Mouse (Mus musculus) MEL (cell line): ENCODE data around the gene Cd300ld5. TPM values are rescaled to one million over a fixed set of nuclear protein-coding genes. Genes with fewer than 3 reads are reported as not detected.

ENCODE experiments used
- DNase-seq: peaks from one replicate; pipeline ENCODE4 v3.0.0; 2011; ENCODE audit warnings: low read depth, low spot score
- H3K27ac ChIP-seq: 2 replicates; pipeline ENCODE4 v1.5.1; 2012; ENCODE audit warnings: low read depth, mild to moderate bottlenecking, control low read depth, low read length, moderate library complexity; ENCODE audit not compliant: control insufficient read depth
- H3K27me3 ChIP-seq, 2 experiments: fragments of 150-350 bp in 1 of 2; sonication (generic) in 1 of 2; 2 replicates each; pipeline ENCODE4 v1.6.1; 2012; ENCODE audit warnings: low read length in 2 of 2, mild to moderate bottlenecking in 2 of 2, improper control_type of control experiment in 1 of 2, moderate library complexity in 1 of 2; ENCODE audit not compliant: insufficient read depth in 2 of 2, control insufficient read depth in 1 of 2
- H3K36me3 ChIP-seq, 2 experiments: 2 replicates each; pipeline ENCODE4 v1.6.1; 2012 to 2014; ENCODE audit warnings: low read length in 2 of 2, improper control_type of control experiment in 1 of 2, inconsistent platforms in 1 of 2, mild to moderate bottlenecking in 1 of 2; ENCODE audit not compliant: insufficient read depth in 2 of 2, control insufficient read depth in 1 of 2
- H3K4me1 ChIP-seq, 2 experiments: fragments of 150-350 bp in 1 of 2; sonication (generic) in 1 of 2; 2 replicates each; pipeline ENCODE4 v1.6.1; 2012; ENCODE audit warnings: low read length in 2 of 2, improper control_type of control experiment in 1 of 2, mild to moderate bottlenecking in 1 of 2; ENCODE audit not compliant: insufficient read depth in 2 of 2, control insufficient read depth in 1 of 2
- H3K4me3 ChIP-seq, 2 experiments: fragments of 150-350 bp in 1 of 2; sonication (generic) in 1 of 2; 2 replicates each; pipeline ENCODE4 v1.5.1; 2012; ENCODE audit warnings: low read depth in 2 of 2, low read length in 2 of 2, mild to moderate bottlenecking in 2 of 2, moderate library complexity in 2 of 2, control low read depth in 1 of 2, improper control_type of control experiment in 1 of 2; ENCODE audit not compliant: control insufficient read depth in 1 of 2, insufficient read depth in 1 of 2
- H3K79me2 ChIP-seq: 2 replicates; pipeline ENCODE4 v1.6.1; 2012; ENCODE audit warnings: mild to moderate bottlenecking, low read length, moderate library complexity; ENCODE audit not compliant: control insufficient read depth, poor library complexity, insufficient read depth
- H3K9ac ChIP-seq: 2 replicates; pipeline ENCODE4 v1.6.1; 2012; ENCODE audit warnings: low read depth, mild to moderate bottlenecking, control low read depth, low read length, moderate library complexity; ENCODE audit not compliant: control insufficient read depth, poor library complexity, severe bottlenecking
- H3K9me3 ChIP-seq: fragments of 150-350 bp; sonication (generic); replicated peaks from 2 replicates; pipeline ENCODE4 v1.6.1; 2012; ENCODE audit warnings: mild to moderate bottlenecking, low read length, improper control_type of control experiment, moderate library complexity; ENCODE audit not compliant: insufficient read depth
- BHLHE40 ChIP-seq: IDR thresholded peaks from 2 replicates; pipeline ENCODE4 v1.6.1; 2012; ENCODE audit warnings: low read depth, mild to moderate bottlenecking, inconsistent platforms, low read length, improper control_type of control experiment, borderline replicate concordance
- E2F4 ChIP-seq: IDR thresholded peaks from 2 replicates; pipeline ENCODE4 v1.6.1; 2011; ENCODE audit warnings: low read depth, low read length, improper control_type of control experiment, borderline replicate concordance
- EP300 ChIP-seq, 2 experiments: IDR thresholded peaks; 2 replicates each; pipeline ENCODE4 v1.6.1; 2011; ENCODE audit warnings: improper control_type of control experiment in 2 of 2, low read length in 2 of 2, low read depth in 1 of 2, mild to moderate bottlenecking in 1 of 2
- ETS1 ChIP-seq: IDR thresholded peaks from 2 replicates; pipeline ENCODE4 v1.6.1; 2012; ENCODE audit warnings: low read depth, mild to moderate bottlenecking, inconsistent platforms, low read length, improper control_type of control experiment, moderate library complexity
- GABPA ChIP-seq: IDR thresholded peaks from 2 replicates; pipeline ENCODE4 v1.6.1; 2012; ENCODE audit warnings: low read depth, mild to moderate bottlenecking, inconsistent platforms, low read length, improper control_type of control experiment, moderate library complexity
- HCFC1 ChIP-seq: IDR thresholded peaks from 2 replicates; pipeline ENCODE4 v1.6.1; 2012; ENCODE audit warnings: low read depth, mild to moderate bottlenecking, inconsistent platforms, low read length, improper control_type of control experiment, moderate library complexity
- JUND ChIP-seq: IDR thresholded peaks from 2 replicates; pipeline ENCODE4 v1.6.1; 2011; ENCODE audit warnings: low read depth, mild to moderate bottlenecking, improper control_type of control experiment, low read length
- KAT2A ChIP-seq: conservative IDR thresholded peaks from 2 replicates; pipeline ENCODE4 v1.6.1; 2012; ENCODE audit warnings: low read depth, low read length, improper control_type of control experiment, inconsistent platforms
- MAX ChIP-seq: IDR thresholded peaks from 2 replicates; pipeline ENCODE4 v1.6.1; 2011; ENCODE audit warnings: low read length, improper control_type of control experiment
- MAZ ChIP-seq: IDR thresholded peaks from 2 replicates; pipeline ENCODE4 v1.6.1; 2012; ENCODE audit warnings: low read depth, mild to moderate bottlenecking, inconsistent platforms, low read length, improper control_type of control experiment
- MEF2A ChIP-seq: IDR thresholded peaks from 2 replicates; pipeline ENCODE4 v1.6.1; 2014; ENCODE audit warnings: low read depth, mild to moderate bottlenecking, inconsistent platforms, low read length, improper control_type of control experiment; ENCODE audit not compliant: poor library complexity, insufficient replicate concordance, severe bottlenecking; ENCODE audit errors: extremely low read depth
- MYB ChIP-seq: IDR thresholded peaks from 2 replicates; pipeline ENCODE4 v1.6.1; 2011; ENCODE audit warnings: mild to moderate bottlenecking, low read depth, low read length, improper control_type of control experiment
- MYC ChIP-seq: IDR thresholded peaks from 2 replicates; pipeline ENCODE4 v1.6.1; 2011; ENCODE audit warnings: low read depth, mild to moderate bottlenecking, low read length, improper control_type of control experiment, moderate library complexity
- NRF1 ChIP-seq: IDR thresholded peaks from 2 replicates; pipeline ENCODE4 v1.6.1; 2014; ENCODE audit warnings: low read depth, mild to moderate bottlenecking, inconsistent platforms, low read length, improper control_type of control experiment, moderate library complexity; ENCODE audit not compliant: poor library complexity, insufficient read depth, severe bottlenecking
- RAD21 ChIP-seq: IDR thresholded peaks from 2 replicates; pipeline ENCODE4 v1.6.1; 2011; ENCODE audit warnings: mild to moderate bottlenecking, low read depth, low read length, improper control_type of control experiment
- RCOR1 ChIP-seq: IDR thresholded peaks from 2 replicates; pipeline ENCODE4 v1.6.1; 2012; ENCODE audit warnings: low read depth, mild to moderate bottlenecking, inconsistent platforms, low read length, improper control_type of control experiment
- SIN3A ChIP-seq: IDR thresholded peaks from 2 replicates; pipeline ENCODE4 v1.6.1; 2012; ENCODE audit warnings: low read length, improper control_type of control experiment, inconsistent platforms
- SMC3 ChIP-seq: IDR thresholded peaks from 2 replicates; pipeline ENCODE4 v1.6.1; 2011; ENCODE audit warnings: low read depth, low read length, improper control_type of control experiment
- TBP ChIP-seq: IDR thresholded peaks from 2 replicates; pipeline ENCODE4 v1.8.0; 2011; ENCODE audit warnings: low read depth, low read length, improper control_type of control experiment
- USF1 ChIP-seq: IDR thresholded peaks from 2 replicates; pipeline ENCODE4 v1.6.1; 2014; ENCODE audit warnings: low read depth, mild to moderate bottlenecking, inconsistent platforms, low read length, improper control_type of control experiment, moderate library complexity
- ZC3H11A ChIP-seq: IDR thresholded peaks from 2 replicates; pipeline ENCODE4 v1.6.1; 2012; ENCODE audit warnings: low read depth, mild to moderate bottlenecking, inconsistent platforms, low read length, improper control_type of control experiment
- ZNF384 ChIP-seq: IDR thresholded peaks from 2 replicates; pipeline ENCODE4 v1.6.1; 2012; ENCODE audit warnings: low read depth, mild to moderate bottlenecking, inconsistent platforms, low read length, improper control_type of control experiment
- polyA plus RNA-seq, 2 experiments: library from polyadenylated mRNA; stranded (reverse) in 1 of 2; unstranded in 1 of 2; fragments of >175 nt in 1 of 2; fragments of >200 nt in 1 of 2; gene quantifications; 2 replicates each; pipeline versions ENCODE4 v1.2.1 to v1.2.4; 2012; ENCODE audit warnings: low replicate concordance in 2 of 2, low read depth in 1 of 2; ENCODE audit not compliant: insufficient read length in 2 of 2, insufficient read depth in 1 of 2, missing spikeins in 1 of 2
- total RNA-seq: library from RNA; depleted of rRNA; stranded (reverse); fragments of 300-350 nt; gene quantifications from 2 replicates; pipeline ENCODE4 v1.2.3, GENCODE M21; 2012

Gene Cd300ld5
- total and polyA plus RNA-seq, 3 experiments, result not detected

- no peaks in the 10 kb centered on the region for H3K9me3 ChIP-seq
- H3K36me3 ChIP-seq, result no peaks in the 10 kb centered on the region
- H3K9ac ChIP-seq, result no peak within 1 kb of the TSS
- H3K4me1 ChIP-seq, result no peaks in the 10 kb centered on the region
- TF ChIP-seq KAT2A (no peak), SMC3 (no peak), GABPA (no peak), MAX (no peak), RAD21 (no peak), RCOR1 (no peak), USF1 (no peak), ETS1 (no peak), EP300 (IDR thresholded peaks at IDR 0.05; ENCODE audit: low read depth in 1 of 2, low read length in 2 of 2) (no peak), SIN3A (no peak)
- H3K27ac ChIP-seq, result no peak within 1 kb of the TSS
- peaks cover 0 to 8% of the 10 kb centered on the region in 2 experiments; a peak in 2 of 4 replicates for H3K27me3 ChIP-seq
- no peaks in the 10 kb centered on the region for H3K79me2 ChIP-seq
- no peak within 1 kb of the TSS for H3K4me3 ChIP-seq
- DNase-seq, result no peak
Observed at GRCm38 (mm10) chr11:115062077-115062476, 24.5 kb upstream of the Cd300ld5 start, which contains the start of gene Cd300e. Gene Cd300e (minus strand): TSS chr11:115062177.

DNA sequence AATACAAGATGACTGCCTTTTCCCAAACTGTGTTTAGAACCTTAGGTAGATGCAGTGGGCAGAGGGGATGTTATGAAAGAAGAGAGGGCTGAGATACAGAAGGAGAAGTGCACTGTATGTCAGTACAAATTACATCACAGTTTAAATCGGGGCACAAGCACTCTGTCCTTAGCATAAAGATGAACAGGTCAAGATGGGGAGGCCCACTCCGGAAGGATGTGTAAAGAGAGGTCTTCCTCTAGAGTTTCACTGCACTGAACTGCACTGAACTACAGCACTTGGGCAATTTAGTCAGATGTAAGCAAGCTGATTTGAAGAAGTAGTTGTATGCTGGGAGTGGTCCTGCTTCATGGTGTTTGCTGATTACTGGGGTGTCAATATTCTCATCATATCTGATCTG lies 22.2 kb upstream of the Cd300ld5 start:
- no peak overlapping the region for H3K27ac ChIP-seq
- no peaks in the 10 kb centered on the region for H3K36me3 ChIP-seq
- H3K9me3 ChIP-seq, result no peaks in the 10 kb centered on the region
- TF ChIP-seq ZNF384 (no peak), GABPA (no peak), JUND (no peak), NRF1 (no peak), RCOR1 (no peak), BHLHE40 (no peak), TBP (no peak), ZC3H11A (no peak), HCFC1 (no peak), MYC (no peak), E2F4 (no peak), MYB (no peak), MEF2A (no peak), MAZ (no peak)
- H3K4me3 ChIP-seq, result no peak overlapping the region
- no peak overlapping the region for H3K9ac ChIP-seq
- H3K4me1 ChIP-seq, result no peaks in the 10 kb centered on the region
- DNase-seq, result no peak
- peaks cover 0 to 4% of the 10 kb centered on the region in 2 experiments; a peak in 1 of 4 replicates for H3K27me3 ChIP-seq
- H3K79me2 ChIP-seq, result no peaks in the 10 kb centered on the region
